Mouse (Mus musculus): ENCODE results near the gene Mmd2.

GRCm38 (mm10) chr5:142640088-142640487, 31.5 kb upstream of the Mmd2 start:
- TF ChIP-seq POLR2A (IDR thresholded peaks at IDR 0.05; ENCODE audit: extremely low read depth, insufficient read depth, low read length) = no peak
- TF ChIP-seq CTCF (IDR thresholded peaks at IDR 0.05; ENCODE audit: low read depth, low read length) = no peak

Measured in liver, adult 2 months (tissue).